Mouse (Mus musculus) heart, adult 8-10 months (tissue): ENCODE results near the gene Prss57. TPM values are rescaled to one million over a fixed set of nuclear protein-coding genes. Genes with fewer than 3 reads are reported as not detected.

Experiments
- DNase-seq: peaks from one replicate; pipeline ENCODE4 v3.0.0; 2022; ENCODE audit warnings: low spot score
- total RNA-seq, 4 experiments: library from RNA; stranded (reverse); gene quantifications; 2 replicates each; pipeline ENCODE4 v1.2.4; 2022

The Prss57 gene
- not detected for total RNA-seq

- no peak for DNase-seq
These were observed at the start of gene Prss57 for GRCm38 (mm10) chr10:79790861-79791260. Gene Prss57, minus strand, starts transcription at chr10:79790961.

GRCm38 (mm10) chr10:79840091-79840490, 49.3 kb upstream of the Prss57 start:
- no peak for DNase-seq

- DNase-seq: no peak
These were observed 47.4 kb upstream of the Prss57 start for GRCm38 (mm10) chr10:79838151-79838550.

- DNase-seq: no peak
These were observed 46.2 kb upstream of the Prss57 start for GRCm38 (mm10) chr10:79836918-79837317.

GRCm38 (mm10) chr10:79834769-79835398, 44.1 kb upstream of the Prss57 start:
- peak; percentile 80 for DNase-seq

GRCm38 (mm10) chr10:79832786-79833181, 42.0 kb upstream of the Prss57 start:
- no peak for DNase-seq

- no peak for DNase-seq
These were observed 41.4 kb upstream of the Prss57 start for GRCm38 (mm10) chr10:79832026-79832785.

GRCm38 (mm10) chr10:79831583-79831982, 40.8 kb upstream of the Prss57 start:
- DNase-seq: no peak

GRCm38 (mm10) chr10:79824413-79824812, 33.7 kb upstream of the Prss57 start:
- no peak for DNase-seq

- DNase-seq: no peak
These were observed 32.2 kb upstream of the Prss57 start for GRCm38 (mm10) chr10:79823011-79823410.

- DNase-seq: no peak
These were observed 31.6 kb upstream of the Prss57 start for GRCm38 (mm10) chr10:79822372-79822771.

- DNase-seq: no peak
These were observed 31.0 kb upstream of the Prss57 start for GRCm38 (mm10) chr10:79821731-79822130.

GRCm38 (mm10) chr10:79820782-79821181, 30.0 kb upstream of the Prss57 start, which contains the start of gene Misp:
Gene Misp, plus strand, starts transcription at chr10:79820989.
- DNase-seq: no peak

GRCm38 (mm10) chr10:79820277-79820676, 29.5 kb upstream of the Prss57 start:
- no peak for DNase-seq

GRCm38 (mm10) chr10:79819606-79820005, 28.8 kb upstream of the Prss57 start:
- DNase-seq: no peak

GRCm38 (mm10) chr10:79818225-79818624, 27.5 kb upstream of the Prss57 start:
- DNase-seq: no peak

GRCm38 (mm10) chr10:79817111-79817510, 26.4 kb upstream of the Prss57 start:
- no peak for DNase-seq

GRCm38 (mm10) chr10:79815671-79816494, 25.1 kb upstream of the Prss57 start:
- no peak for DNase-seq

- DNase-seq: no peak
These were observed 23.6 kb upstream of the Prss57 start for GRCm38 (mm10) chr10:79814271-79814842.

- DNase-seq: peak; percentile 87
These were observed 21.2 kb upstream of the Prss57 start for GRCm38 (mm10) chr10:79811736-79812637.

- peak; percentile 49 for DNase-seq
These were observed 18.0 kb upstream of the Prss57 start for GRCm38 (mm10) chr10:79808728-79809127.
